Mouse (Mus musculus): ENCODE data around the gene Lrp11.

Gene Lrp11

DNA sequence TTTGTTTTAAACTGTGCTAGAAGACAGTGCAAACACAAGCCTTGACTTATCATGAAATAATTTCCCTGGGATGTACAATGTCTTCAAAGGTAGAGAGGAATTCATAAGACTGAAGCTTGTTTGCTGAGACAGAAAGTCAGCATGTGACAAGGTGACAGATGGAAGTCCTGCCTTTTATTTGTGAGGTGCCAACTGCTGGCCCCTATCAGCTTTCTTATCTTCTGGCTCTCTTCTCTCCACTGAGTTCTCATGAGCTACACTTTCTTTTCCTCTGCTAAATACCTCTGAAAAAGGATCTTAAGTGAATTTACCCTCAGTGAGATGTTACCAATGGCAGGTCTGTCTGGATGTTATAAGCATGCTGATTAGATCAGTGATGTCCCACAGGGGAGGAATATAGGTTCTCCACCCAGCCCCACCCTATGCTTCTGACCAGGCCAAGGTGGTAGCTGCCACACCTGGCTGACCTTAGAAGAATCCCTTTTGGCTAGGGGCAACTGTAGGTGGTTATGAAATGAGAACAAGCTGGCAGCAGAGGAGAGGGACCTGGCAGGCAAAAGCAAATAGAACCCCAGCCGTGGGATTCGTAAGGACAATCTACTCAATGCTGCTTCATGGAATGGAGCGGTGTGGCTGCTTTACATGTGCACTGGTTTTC is 34.4 kb downstream of the Lrp11 start:
- DNase-seq (ENCODE audit: low read depth, low spot score): no peak

DNA sequence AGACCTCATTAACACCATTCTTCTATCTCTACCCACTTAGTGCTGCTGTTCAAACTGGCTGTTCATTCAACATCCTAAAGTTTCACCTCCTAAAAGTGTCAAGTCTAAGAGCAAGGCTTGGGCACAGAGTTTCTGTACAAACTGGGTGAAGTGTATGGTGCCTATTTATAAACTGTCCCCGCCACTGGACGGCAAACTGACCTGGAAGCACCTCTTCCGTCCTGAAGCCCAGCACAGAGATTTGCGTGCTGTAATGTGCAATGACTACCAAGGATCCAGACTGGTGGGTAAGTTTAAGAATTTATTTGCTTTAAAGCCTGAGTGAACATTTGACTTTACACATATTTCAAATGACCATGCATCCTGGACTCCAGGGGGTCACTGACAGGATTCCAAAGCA is 39.5 kb downstream of the Lrp11 start:
- no peak for DNase-seq (ENCODE audit: low read depth, low spot score)

DNA sequence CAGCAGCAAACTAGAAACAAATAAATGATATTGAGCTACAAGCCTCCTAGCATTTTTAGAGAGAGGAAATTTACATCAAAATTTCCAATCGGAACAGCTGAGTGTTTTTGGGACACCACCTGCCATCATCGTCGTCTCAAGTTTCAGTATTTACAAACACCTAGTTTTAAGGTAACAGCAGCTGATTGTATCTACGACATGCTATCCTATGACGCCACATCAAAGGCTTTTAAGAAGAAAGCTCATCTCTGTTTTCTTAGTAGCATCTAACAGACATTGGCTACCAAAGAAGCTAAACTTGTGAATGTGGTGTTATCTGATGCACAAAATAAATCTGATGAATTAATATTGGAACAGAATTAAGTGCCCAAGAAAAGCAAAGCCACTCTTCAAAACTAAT is 40.7 kb downstream of the Lrp11 start:
- DNase-seq (ENCODE audit: low read depth, low spot score): no peak

DNA sequence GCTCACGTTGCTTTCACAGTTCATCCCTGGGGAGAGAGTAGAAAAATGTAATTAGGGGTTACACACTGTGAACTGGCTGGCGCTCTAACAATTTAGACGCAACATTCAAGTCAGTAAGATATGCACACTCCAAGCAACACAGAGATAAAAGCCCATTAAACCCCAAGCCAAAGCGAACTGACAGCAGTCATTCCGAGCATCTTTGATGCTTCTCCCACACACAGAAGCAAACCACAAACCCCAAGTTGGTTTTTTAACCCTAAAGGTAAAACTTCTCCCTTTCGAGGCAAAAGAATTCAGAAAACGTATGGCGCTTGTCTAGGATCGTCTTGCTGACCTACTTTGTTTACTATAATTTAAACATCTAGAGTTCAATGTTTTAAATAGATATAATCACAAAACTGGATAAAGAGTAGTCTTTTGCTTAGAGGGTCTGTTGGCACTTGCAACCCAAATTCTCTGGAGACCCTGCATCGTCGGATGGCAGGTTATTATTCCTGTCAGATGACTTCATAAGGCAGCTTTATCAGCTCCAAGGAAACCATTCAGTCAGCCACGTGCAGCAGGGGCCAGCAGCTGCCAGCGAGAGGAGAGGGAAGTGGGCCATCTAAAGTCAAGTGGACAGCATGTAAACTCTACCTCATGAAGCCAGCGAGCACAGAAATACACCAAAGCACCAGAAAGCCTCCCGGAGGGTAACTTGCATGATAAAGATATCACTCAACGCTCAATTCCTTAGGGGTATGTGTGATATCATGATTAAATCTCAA is 41.5 kb downstream of the Lrp11 start:
- DNase-seq (ENCODE audit: low read depth, low spot score): no peak

DNA sequence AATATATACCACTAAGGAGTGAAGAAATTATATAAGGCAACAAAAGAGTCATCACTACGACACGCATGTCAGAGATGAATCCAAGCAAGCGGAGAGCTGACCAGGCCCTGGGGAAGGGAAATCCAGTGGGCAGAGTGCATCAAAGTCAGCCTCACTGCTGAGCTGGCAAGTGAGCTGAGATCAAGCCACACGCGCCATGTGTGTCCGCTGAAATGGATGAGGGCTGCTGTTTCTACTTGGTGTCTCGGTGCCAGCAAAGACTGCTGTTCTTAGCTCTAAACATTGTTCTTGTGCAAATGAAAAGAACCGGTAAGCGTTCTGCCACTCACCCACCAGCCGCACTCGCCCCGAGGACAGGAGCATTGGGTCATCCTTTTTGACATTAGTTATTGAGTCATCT is 50.8 kb downstream of the Lrp11 start:
- no peak for DNase-seq (ENCODE audit: low read depth, low spot score)

DNA sequence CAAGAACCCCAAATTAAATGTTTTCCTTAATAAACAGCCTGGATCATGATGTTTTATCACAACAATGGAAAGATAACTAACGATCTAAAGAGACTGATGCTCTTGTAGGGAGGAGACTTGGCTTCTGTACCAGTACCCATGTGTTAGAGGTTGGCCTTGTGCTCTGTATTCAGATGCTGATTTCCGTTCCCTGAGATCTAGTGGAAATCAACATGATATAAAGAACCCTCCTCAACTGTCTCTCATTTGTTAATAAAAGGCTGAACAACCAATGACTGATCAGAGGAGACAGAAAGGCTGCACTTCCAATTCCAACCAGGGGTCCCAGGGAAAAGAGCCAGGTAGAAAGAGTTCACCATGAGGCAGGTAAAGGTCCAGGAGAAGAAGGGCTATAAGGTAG is 56.3 kb downstream of the Lrp11 start:
- DNase-seq (ENCODE audit: low read depth, low spot score): peak; percentile 72

DNA sequence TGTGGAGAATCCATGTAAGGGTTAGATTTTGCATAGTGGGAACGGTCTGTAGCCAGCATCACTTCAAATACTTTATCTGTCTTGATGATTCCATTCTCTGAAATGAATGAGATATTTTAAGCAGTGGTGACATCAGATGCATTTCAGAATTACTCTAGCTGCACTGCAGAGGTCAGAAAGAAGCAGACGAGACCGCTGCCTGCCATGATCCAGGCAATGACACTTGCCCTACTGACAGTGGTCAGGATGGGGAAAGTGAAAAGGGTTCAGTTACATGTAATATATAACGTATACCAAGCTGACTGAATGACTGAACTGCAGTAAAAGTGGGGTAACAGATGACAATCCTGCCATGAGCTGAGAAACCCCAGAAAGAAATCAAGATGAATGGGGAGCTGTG is 59.5 kb downstream of the Lrp11 start:
- no peak for DNase-seq (ENCODE audit: low read depth, low spot score)

DNA sequence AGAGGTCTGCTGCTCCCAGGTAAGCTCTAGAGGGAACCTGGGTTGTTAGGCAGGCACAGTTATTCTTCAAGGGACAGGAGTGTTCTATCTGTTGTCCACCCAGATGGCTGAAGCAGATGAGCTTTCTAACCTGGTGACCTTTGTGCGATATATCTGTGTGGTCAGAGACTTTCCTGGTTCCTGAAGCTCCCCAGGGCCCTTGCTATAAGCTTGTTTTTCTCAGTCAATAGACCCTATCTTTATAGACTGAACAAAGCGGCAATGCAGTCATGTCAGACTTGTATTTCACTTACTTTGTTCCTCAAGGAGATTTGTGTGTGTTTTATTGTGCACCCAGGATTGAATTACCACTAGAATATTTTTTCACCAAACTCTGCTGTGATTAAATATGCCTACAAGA is 61.5 kb downstream of the Lrp11 start:
- DNase-seq (ENCODE audit: low read depth, low spot score): no peak

DNA sequence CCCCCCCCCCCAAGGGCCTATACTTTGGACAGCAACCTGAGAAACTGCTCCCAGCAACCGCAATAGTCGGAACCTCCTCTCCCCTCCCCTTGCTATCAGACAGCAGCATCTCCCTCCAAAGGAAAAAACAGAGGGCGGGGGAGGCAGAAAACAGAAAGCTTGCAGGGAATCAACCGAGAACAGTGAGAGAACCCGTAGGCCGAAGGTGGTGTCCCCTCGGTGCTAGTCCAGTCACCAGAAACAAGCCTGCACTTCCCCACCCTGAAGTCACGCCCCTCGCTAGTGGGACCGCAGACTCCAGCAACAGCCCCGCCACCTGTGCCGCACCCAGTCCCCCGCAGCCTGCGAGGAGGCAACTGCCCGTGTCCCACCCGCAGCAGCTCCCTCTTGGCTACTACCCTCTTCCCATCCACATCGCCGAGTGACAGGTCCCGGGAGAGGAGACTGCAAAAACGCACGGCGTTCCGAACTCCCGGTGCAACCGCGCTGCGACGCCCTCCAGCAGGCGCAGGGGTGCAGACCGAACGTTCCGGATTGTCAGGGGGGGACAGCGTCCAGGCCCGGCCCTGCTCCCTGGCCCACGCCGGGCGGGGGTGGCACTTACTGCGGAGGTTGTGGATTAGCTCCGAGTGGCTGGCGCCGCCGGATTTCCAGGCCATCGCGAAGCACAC is 73.0 kb downstream of the Lrp11 start:
- DNase-seq (ENCODE audit: low read depth, low spot score): peak; percentile 77

DNA sequence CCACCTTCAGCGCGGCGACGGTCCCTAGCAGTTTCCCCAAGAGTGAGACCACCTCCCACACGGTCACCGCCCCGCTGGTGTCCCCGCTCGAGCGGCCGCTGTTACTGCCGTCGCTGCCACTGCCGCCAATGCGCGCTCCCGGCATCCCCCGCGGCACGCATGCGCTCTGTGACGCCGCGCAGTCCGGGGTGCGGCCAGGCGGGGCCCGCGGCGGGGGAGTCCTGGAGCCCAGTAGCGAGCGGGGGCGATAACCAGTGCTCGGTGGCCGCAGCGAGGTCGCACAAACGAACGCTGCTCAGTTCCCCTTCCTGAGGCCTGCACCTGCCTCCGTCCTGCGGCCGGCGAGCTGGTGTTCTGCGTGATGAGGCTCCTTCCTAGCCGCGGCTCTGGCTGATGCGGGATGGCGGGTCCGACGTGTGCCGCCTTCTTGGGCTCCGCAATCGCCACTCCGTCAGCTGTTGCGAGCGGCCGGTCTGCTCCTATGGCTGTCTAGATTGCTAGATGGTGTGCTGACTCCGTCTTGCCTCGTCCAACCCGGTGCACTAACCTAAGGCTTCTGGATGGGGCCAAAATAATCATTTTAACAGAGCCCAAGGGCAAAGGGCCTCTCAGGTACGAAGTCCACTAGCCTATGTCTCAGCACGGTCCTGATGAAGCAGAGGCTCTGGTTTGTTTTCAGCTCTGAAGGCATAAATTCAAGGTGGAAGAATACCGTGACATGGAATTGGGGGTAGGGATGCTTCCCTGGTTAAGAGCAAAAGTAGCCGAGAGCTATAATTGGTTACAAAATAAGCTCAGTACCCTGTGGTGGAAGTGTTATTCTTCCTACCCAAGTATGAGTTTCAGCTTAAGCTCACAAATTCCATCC is 73.8 kb downstream of the Lrp11 start:
- DNase-seq (ENCODE audit: low read depth, low spot score): peak; percentile 83

DNA sequence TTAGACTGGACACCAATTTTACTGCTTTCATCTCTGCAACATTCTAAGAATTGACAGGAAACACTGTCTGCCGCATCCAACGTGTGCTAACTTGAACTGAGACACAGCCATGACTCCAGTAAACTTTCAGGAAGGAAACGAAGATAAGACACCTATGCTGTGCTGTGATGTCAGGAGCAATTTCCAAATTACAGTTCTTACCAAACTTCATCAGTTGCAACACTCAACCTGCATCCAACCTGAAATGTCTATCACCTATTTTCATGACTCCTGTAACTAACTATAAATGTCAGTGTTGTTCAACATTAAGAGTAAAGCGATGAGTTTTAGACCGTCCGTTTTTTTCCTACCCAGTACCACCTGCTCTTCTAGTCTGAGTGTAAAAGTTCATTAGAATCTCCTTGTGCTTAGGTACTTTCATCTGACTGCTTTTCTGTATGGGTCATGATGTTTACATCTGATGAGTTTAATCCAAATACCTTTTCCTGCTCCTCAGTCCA is 74.5 kb downstream of the Lrp11 start:
- no peak for DNase-seq (ENCODE audit: low read depth, low spot score)

DNA sequence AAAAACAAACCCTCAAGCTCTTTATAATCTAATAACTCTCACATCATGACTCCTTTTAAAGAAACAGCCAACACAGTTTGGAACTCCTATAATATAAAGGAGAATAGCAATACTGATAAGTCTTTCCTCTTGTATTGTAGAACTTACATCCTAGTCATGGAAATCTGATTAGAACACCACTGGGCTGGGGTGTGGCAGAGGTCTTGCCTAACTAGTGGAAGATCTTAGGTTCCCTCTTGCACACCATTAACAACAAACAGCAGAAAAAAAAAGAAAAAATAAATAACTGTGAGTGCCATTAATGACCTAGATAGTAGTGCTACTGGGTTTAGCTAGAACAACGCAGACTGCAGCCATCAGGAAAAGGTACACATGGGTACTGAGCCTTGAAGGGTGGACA is 75.3 kb downstream of the Lrp11 start:
- DNase-seq (ENCODE audit: low read depth, low spot score): no peak

DNA sequence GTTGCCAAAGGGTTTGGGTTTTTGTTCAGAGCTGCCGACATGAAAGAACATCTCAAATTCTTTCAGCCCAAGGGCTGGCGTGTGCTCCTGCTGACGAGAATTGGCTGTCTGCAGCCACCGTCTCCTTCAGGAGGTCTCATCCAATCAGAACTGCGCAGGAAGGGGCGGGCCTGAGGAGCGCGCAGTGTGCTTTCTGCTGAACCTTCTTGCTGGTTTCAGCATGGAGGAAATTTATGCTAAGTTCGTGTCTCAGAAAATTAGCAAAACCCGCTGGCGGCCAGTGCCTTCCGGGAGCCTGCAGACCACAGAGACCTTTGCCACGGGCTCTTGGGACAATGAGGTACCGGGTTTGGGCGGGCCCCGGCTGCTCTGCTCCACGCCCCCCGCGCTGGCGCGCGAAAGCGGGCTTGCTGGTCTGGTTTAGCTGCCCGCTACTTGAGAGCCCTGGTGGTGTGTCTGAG is 77.8 kb downstream of the Lrp11 start, which contains the start of gene Nup43:
Gene Nup43, plus strand, starts transcription at position 162 of the 461 bp plus-strand sequence.
- DNase-seq (ENCODE audit: low read depth, low spot score): peak; percentile 95

DNA sequence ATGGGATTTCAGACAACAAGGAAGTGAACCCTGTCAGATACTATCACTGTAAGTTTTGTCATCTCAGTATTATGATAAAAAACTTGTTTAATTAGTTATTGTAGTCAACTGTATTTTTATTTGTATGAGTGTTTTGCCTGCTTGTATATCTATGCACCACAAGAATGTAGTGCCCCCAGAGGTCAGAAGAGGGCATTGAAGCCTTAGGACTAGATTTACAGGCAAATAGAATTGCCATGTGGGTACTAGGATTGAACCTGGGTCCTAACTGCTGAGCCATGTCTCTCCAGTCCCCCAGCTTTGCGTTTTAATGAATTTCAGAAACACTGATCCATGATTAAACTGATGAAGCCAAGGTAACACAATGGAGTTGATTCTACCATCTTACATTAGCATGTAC is 84.1 kb downstream of the Lrp11 start:
- peak; percentile 76 for DNase-seq (ENCODE audit: low read depth, low spot score)

Data from ES-CJ7 (cell line).